Mouse (Mus musculus) c-Kit-positive CD71-positive TER-119-negative erythroid progenitor cells, embryonic 14.5 days (primary cell): ENCODE results near the gene F2rl3.

Experiments
- DNase-seq: peaks from one replicate; pipeline ENCODE4 v3.0.0-alpha.2; 2013; ENCODE audit warnings: low read depth

F2rl3 gene

GRCm38 (mm10) chr8:72761322-72762051 is at the start of gene F2rl3:
TSS of gene F2rl3 (plus strand) at chr8:72761880.
- DNase-seq: no peak

GRCm38 (mm10) chr8:72712569-72712968 is 49.1 kb upstream of the F2rl3 start:
- no peak for DNase-seq

- peak; percentile 42 for DNase-seq
Observed at GRCm38 (mm10) chr8:72716594-72716993, 45.1 kb upstream of the F2rl3 start.

GRCm38 (mm10) chr8:72720541-72720940 is 41.1 kb upstream of the F2rl3 start:
- no peak for DNase-seq

GRCm38 (mm10) chr8:72722769-72723650 is 38.7 kb upstream of the F2rl3 start, which contains the start of gene Sin3b:
TSS of gene Sin3b (plus strand) at chr8:72723285.
- peak; percentile 80 for DNase-seq

- DNase-seq: no peak
Observed at GRCm38 (mm10) chr8:72723651-72724001, 38.1 kb upstream of the F2rl3 start.

- no peak for DNase-seq
Observed at GRCm38 (mm10) chr8:72728636-72729035, 33.0 kb upstream of the F2rl3 start.

- DNase-seq: no peak
Observed at GRCm38 (mm10) chr8:72735001-72735400, 26.7 kb upstream of the F2rl3 start.

GRCm38 (mm10) chr8:72736868-72737267 is 24.8 kb upstream of the F2rl3 start:
- no peak for DNase-seq

- peak; percentile 28 for DNase-seq
Observed at GRCm38 (mm10) chr8:72746061-72746460, 15.6 kb upstream of the F2rl3 start.

GRCm38 (mm10) chr8:72749846-72750245 is 11.8 kb upstream of the F2rl3 start:
- DNase-seq: no peak

- no peak for DNase-seq
Observed at GRCm38 (mm10) chr8:72750266-72750665, 11.4 kb upstream of the F2rl3 start.

GRCm38 (mm10) chr8:72751126-72751525 is 10.6 kb upstream of the F2rl3 start:
- DNase-seq: no peak

GRCm38 (mm10) chr8:72752289-72752688 is 9.4 kb upstream of the F2rl3 start:
- DNase-seq: no peak

GRCm38 (mm10) chr8:72753165-72753564 is 8.5 kb upstream of the F2rl3 start:
- DNase-seq: no peak

GRCm38 (mm10) chr8:72753781-72754180 is 7.9 kb upstream of the F2rl3 start:
- DNase-seq: no peak

GRCm38 (mm10) chr8:72756031-72756430 is 5.6 kb upstream of the F2rl3 start:
- no peak for DNase-seq

- DNase-seq: no peak
Observed at GRCm38 (mm10) chr8:72756771-72757390, 4.8 kb upstream of the F2rl3 start.

GRCm38 (mm10) chr8:72757426-72758195 is 4.1 kb upstream of the F2rl3 start:
- no peak for DNase-seq

- DNase-seq: no peak
Observed at GRCm38 (mm10) chr8:72758310-72758709, 3.4 kb upstream of the F2rl3 start.

- DNase-seq: no peak
Observed at GRCm38 (mm10) chr8:72760216-72760615, 1.5 kb upstream of the F2rl3 start.

- no peak for DNase-seq
Observed at GRCm38 (mm10) chr8:72762306-72762705, 626 bp downstream of the F2rl3 start.
